Mouse (Mus musculus) embryonic fibroblast, embryonic 13.5 days (primary cell): ENCODE measurements at regions not wholly inside any gene's neighbourhood (a gene's known extent, or its start where the extent isn't known, plus 50 kb on each side); places are given as distances from the start of the nearest gene placed in this dataset.

ENCODE experiments used
- CTCF ChIP-seq: IDR thresholded peaks from 2 replicates; pipeline ENCODE4 v1.5.1; 2011; ENCODE audit warnings: mild to moderate bottlenecking, control low read depth, low read length, moderate library complexity, borderline replicate concordance; ENCODE audit not compliant: insufficient read depth
- POLR2A ChIP-seq: IDR thresholded peaks from 2 replicates; pipeline ENCODE4 v1.6.1; 2011; ENCODE audit warnings: low read depth, mild to moderate bottlenecking, control low read depth, low read length, moderate library complexity

- TF ChIP-seq POLR2A (no peak), CTCF (no peak)
These were observed 228.2 kb upstream of the Myocd start for GRCm38 (mm10) chr11:65497979-65498378.
